ENCODE assay signal across 8 mouse cellular contexts in genomic region chr8:88010566-88010965, GRCm38 (mm10). TPM values are rescaled to one million over a fixed set of nuclear protein-coding genes. Genes with fewer than 3 reads are reported as not detected.
DNase-seq lines count a peak whose midpoint lies in the region; ATAC-seq lines count a peak whose summit lies in the region.

No protein-coding gene starts in this region.

- H3K4me2 ChIP-seq in limb, embryonic 12.5 days: no peak overlapping the region
- no peak overlapping the region for H3K4me2 ChIP-seq in forebrain, embryonic 13.5 days

- WGBS in embryonic facial prominence, embryonic 10.5 days: 39% methylated on average over 3 of the region's 3 CpGs
- WGBS in limb, embryonic 12.5 days: 26% methylated on average over 3 of the region's 3 CpGs
- 44% methylated on average over 3 of the region's 3 CpGs for whole genome bisulfite sequencing in forebrain, embryonic 13.5 days

- H3K36me3 ChIP-seq in embryonic facial prominence, embryonic 10.5 days (replicated peaks): no peaks in the 10 kb centered on the region
- H3K36me3 ChIP-seq in limb, embryonic 12.5 days: no peaks in the 10 kb centered on the region
- H3K36me3 ChIP-seq in forebrain, embryonic 13.5 days (ENCODE audit: poor library complexity, severe bottlenecking): no peaks in the 10 kb centered on the region

- no peak overlapping the region for H3K9ac ChIP-seq in limb, embryonic 12.5 days (replicated peaks)
- H3K9ac ChIP-seq in forebrain, embryonic 13.5 days: no peak overlapping the region

- peak; percentile 4 to 39 for DNase-seq in layer of hippocampus, adult 18-20 months (ENCODE audit: low spot score in 2 of 2)
- DNase-seq in layer of hippocampus, postnatal 14 days (ENCODE audit: low spot score in 2 of 2): no peak
- DNase-seq in adrenal gland, postnatal 14 days: peak; percentile 75
- peak; percentile 68 for DNase-seq in embryonic facial prominence, embryonic 10.5 days (ENCODE audit: low spot score)
- DNase-seq in heart, postnatal 4 days: peak; percentile 56
- DNase-seq in right cerebral cortex, postnatal 4 days: peak; percentile 16

- peaks cover 19% of the 10 kb centered on the region for H3K4me1 ChIP-seq in embryonic facial prominence, embryonic 10.5 days
- peaks cover 7% of the 10 kb centered on the region for H3K4me1 ChIP-seq in limb, embryonic 12.5 days (replicated peaks)
- H3K4me1 ChIP-seq in forebrain, embryonic 13.5 days: peaks cover 11% of the 10 kb centered on the region; the same call in 1 of the 2 replicates

- H3K27ac ChIP-seq in embryonic facial prominence, embryonic 10.5 days (replicated peaks): peak overlapping the region; percentile 71
- H3K27ac ChIP-seq in limb, embryonic 12.5 days: peak overlapping the region; percentile 53; the same call in 1 of the 2 replicates
- H3K27ac ChIP-seq in forebrain, embryonic 13.5 days: no peak overlapping the region

- H3K27me3 ChIP-seq in embryonic facial prominence, embryonic 10.5 days (replicated peaks; ENCODE audit: low read depth, poor library complexity, severe bottlenecking): no peaks in the 10 kb centered on the region
- no peaks in the 10 kb centered on the region for H3K27me3 ChIP-seq in limb, embryonic 12.5 days
- no peaks in the 10 kb centered on the region for H3K27me3 ChIP-seq in forebrain, embryonic 13.5 days

- no peak for ATAC-seq in limb, embryonic 12.5 days (ENCODE audit: insufficient number of reproducible peaks, insufficient read depth, low FRiP score, low TSS enrichment, low read depth)
- ATAC-seq in forebrain, embryonic 13.5 days: no peak

- no peaks in the 10 kb centered on the region; the same call in 1 of the 2 replicates for H3K9me3 ChIP-seq in embryonic facial prominence, embryonic 10.5 days
- H3K9me3 ChIP-seq in limb, embryonic 12.5 days: peaks cover 5% of the 10 kb centered on the region; the same call in 1 of the 2 replicates
- H3K9me3 ChIP-seq in forebrain, embryonic 13.5 days (replicated peaks): no peaks in the 10 kb centered on the region

- no peak overlapping the region for H3K4me3 ChIP-seq in embryonic facial prominence, embryonic 10.5 days
- no peak overlapping the region for H3K4me3 ChIP-seq in limb, embryonic 12.5 days (replicated peaks)
- no peak overlapping the region for H3K4me3 ChIP-seq in forebrain, embryonic 13.5 days

RNA-seq across cellular contexts. Expression of gene Zfp423, which starts 51.2 kb away (rescaled TPM):
- total RNA-seq in layer of hippocampus, adult 18-20 months (2021): 10 to 100 TPM; 37.0 to 42.7 TPM
- 10 to 100 TPM; 29.9 to 32.3 TPM for total RNA-seq in layer of hippocampus, postnatal 14 days (2021)
- 18.7 and 22.0 TPM in 2 replicates for total RNA-seq in adrenal gland, postnatal 14 days (2021)
- polyA plus RNA-seq in embryonic facial prominence, embryonic 10.5 days (2016; fragmentation: Nextera tagmentation; extraction: Ambion mirVana): 22.0 and 23.4 TPM in 2 replicates
- total RNA-seq in heart, postnatal 4 days (2021): 10 to 100 TPM; 12.9 to 16.2 TPM
- polyA plus RNA-seq in limb, embryonic 12.5 days (2016; fragmentation: Nextera tagmentation; extraction: Ambion mirVana): 40.3 and 43.9 TPM in 2 replicates
- 21.5 and 23.2 TPM in 2 replicates for polyA plus RNA-seq in forebrain, embryonic 13.5 days (2015; fragmentation: Nextera tagmentation; extraction: Ambion mirVana)

Comparison
In these comparisons a context has a peak if more than half of its experiments do, and no peak if none do; other contexts are left out.
1. DNase-seq: peak in layer of hippocampus, adult 18-20 months (2 of 2), adrenal gland, postnatal 14 days (single experiment), embryonic facial prominence, embryonic 10.5 days (single experiment), heart, postnatal 4 days (single experiment) and right cerebral cortex, postnatal 4 days (single experiment); none in layer of hippocampus, postnatal 14 days (0 of 2).